Mouse (Mus musculus) adipocyte (in vitro differentiated cells): ENCODE measurements at regions not wholly inside any gene's neighbourhood (a gene's known extent, or its start where the extent isn't known, plus 50 kb on each side); places are given as distances from the start of the nearest gene placed in this dataset.

ENCODE experiments used
- DNase-seq: peaks from one replicate; pipeline ENCODE4 v3.0.0-alpha.2; 2016; ENCODE audit warnings: low spot score

GRCm38 (mm10) chr2:94590494-94590893, 152.6 kb upstream of the Api5 start:
- no peak for DNase-seq

GRCm38 (mm10) chr2:94587255-94587654, 149.3 kb upstream of the Api5 start:
- DNase-seq = no peak

GRCm38 (mm10) chr2:94571646-94572045, 133.7 kb upstream of the Api5 start:
- no peak for DNase-seq

- no peak for DNase-seq
Observed at GRCm38 (mm10) chr2:94541230-94541905, 103.4 kb upstream of the Api5 start.

- no peak for DNase-seq
Observed at GRCm38 (mm10) chr2:94536631-94537030, 98.7 kb upstream of the Api5 start.

- DNase-seq = no peak
Observed at GRCm38 (mm10) chr2:94531175-94531574, 93.2 kb upstream of the Api5 start.

- peak; percentile 65 for DNase-seq
Observed at GRCm38 (mm10) chr2:94524536-94524935, 86.6 kb upstream of the Api5 start.

GRCm38 (mm10) chr2:94516866-94517265, 78.9 kb upstream of the Api5 start:
- DNase-seq = no peak

- DNase-seq = no peak
Observed at GRCm38 (mm10) chr2:94512027-94512426, 74.1 kb upstream of the Api5 start.

- DNase-seq = no peak
Observed at GRCm38 (mm10) chr2:94500649-94501048, 62.7 kb upstream of the Api5 start.

- no peak for DNase-seq
Observed at GRCm38 (mm10) chr2:94498516-94498915, 60.6 kb upstream of the Api5 start.
